Mouse (Mus musculus) MEL (cell line): ENCODE measurements around the gene Gba2. TPM values are rescaled to one million over a fixed set of nuclear protein-coding genes. Genes with fewer than 3 reads are reported as not detected.

Experiments
- DNase-seq: peaks from one replicate; pipeline ENCODE4 v3.0.0; 2011; ENCODE audit warnings: low read depth, low spot score
- H3K27ac ChIP-seq: 2 replicates; pipeline ENCODE4 v1.5.1; 2012; ENCODE audit warnings: low read depth, mild to moderate bottlenecking, control low read depth, low read length, moderate library complexity; ENCODE audit not compliant: control insufficient read depth
- H3K27me3 ChIP-seq, 2 experiments: fragments of 150-350 bp in 1 of 2; sonication (generic) in 1 of 2; 2 replicates each; pipeline ENCODE4 v1.6.1; 2012; ENCODE audit warnings: low read length in 2 of 2, mild to moderate bottlenecking in 2 of 2, improper control_type of control experiment in 1 of 2, moderate library complexity in 1 of 2; ENCODE audit not compliant: insufficient read depth in 2 of 2, control insufficient read depth in 1 of 2
- H3K36me3 ChIP-seq, 2 experiments: 2 replicates each; pipeline ENCODE4 v1.6.1; 2012 to 2014; ENCODE audit warnings: low read length in 2 of 2, improper control_type of control experiment in 1 of 2, inconsistent platforms in 1 of 2, mild to moderate bottlenecking in 1 of 2; ENCODE audit not compliant: insufficient read depth in 2 of 2, control insufficient read depth in 1 of 2
- H3K4me1 ChIP-seq, 2 experiments: fragments of 150-350 bp in 1 of 2; sonication (generic) in 1 of 2; 2 replicates each; pipeline ENCODE4 v1.6.1; 2012; ENCODE audit warnings: low read length in 2 of 2, improper control_type of control experiment in 1 of 2, mild to moderate bottlenecking in 1 of 2; ENCODE audit not compliant: insufficient read depth in 2 of 2, control insufficient read depth in 1 of 2
- H3K4me3 ChIP-seq, 2 experiments: fragments of 150-350 bp in 1 of 2; sonication (generic) in 1 of 2; 2 replicates each; pipeline ENCODE4 v1.5.1; 2012; ENCODE audit warnings: low read depth in 2 of 2, low read length in 2 of 2, mild to moderate bottlenecking in 2 of 2, moderate library complexity in 2 of 2, control low read depth in 1 of 2, improper control_type of control experiment in 1 of 2; ENCODE audit not compliant: control insufficient read depth in 1 of 2, insufficient read depth in 1 of 2
- H3K79me2 ChIP-seq: 2 replicates; pipeline ENCODE4 v1.6.1; 2012; ENCODE audit warnings: mild to moderate bottlenecking, low read length, moderate library complexity; ENCODE audit not compliant: control insufficient read depth, poor library complexity, insufficient read depth
- H3K9ac ChIP-seq: 2 replicates; pipeline ENCODE4 v1.6.1; 2012; ENCODE audit warnings: low read depth, mild to moderate bottlenecking, control low read depth, low read length, moderate library complexity; ENCODE audit not compliant: control insufficient read depth, poor library complexity, severe bottlenecking
- H3K9me3 ChIP-seq: fragments of 150-350 bp; sonication (generic); replicated peaks from 2 replicates; pipeline ENCODE4 v1.6.1; 2012; ENCODE audit warnings: mild to moderate bottlenecking, low read length, improper control_type of control experiment, moderate library complexity; ENCODE audit not compliant: insufficient read depth
- BHLHE40 ChIP-seq: IDR thresholded peaks from 2 replicates; pipeline ENCODE4 v1.6.1; 2012; ENCODE audit warnings: low read depth, mild to moderate bottlenecking, inconsistent platforms, low read length, improper control_type of control experiment, borderline replicate concordance
- CHD1 ChIP-seq: IDR thresholded peaks from 2 replicates; pipeline ENCODE4 v1.6.1; 2012; ENCODE audit warnings: low read depth, mild to moderate bottlenecking, inconsistent platforms, low read length, improper control_type of control experiment
- ELF1 ChIP-seq: IDR thresholded peaks from 2 replicates; pipeline ENCODE4 v1.6.1; 2014; ENCODE audit warnings: low read depth, mild to moderate bottlenecking, inconsistent platforms, low read length, improper control_type of control experiment, moderate library complexity
- EP300 ChIP-seq, 2 experiments: IDR thresholded peaks; 2 replicates each; pipeline ENCODE4 v1.6.1; 2011; ENCODE audit warnings: improper control_type of control experiment in 2 of 2, low read length in 2 of 2, low read depth in 1 of 2, mild to moderate bottlenecking in 1 of 2
- GABPA ChIP-seq: IDR thresholded peaks from 2 replicates; pipeline ENCODE4 v1.6.1; 2012; ENCODE audit warnings: low read depth, mild to moderate bottlenecking, inconsistent platforms, low read length, improper control_type of control experiment, moderate library complexity
- GATA1 ChIP-seq: IDR thresholded peaks from 2 replicates; pipeline ENCODE4 v1.6.1; 2011; ENCODE audit warnings: low read depth, low read length, improper control_type of control experiment
- JUND ChIP-seq: IDR thresholded peaks from 2 replicates; pipeline ENCODE4 v1.6.1; 2011; ENCODE audit warnings: low read depth, mild to moderate bottlenecking, improper control_type of control experiment, low read length
- MAFK ChIP-seq: IDR thresholded peaks from 2 replicates; pipeline ENCODE4 v1.6.1; 2011; ENCODE audit warnings: low read depth, mild to moderate bottlenecking, low read length, improper control_type of control experiment, borderline replicate concordance
- MYC ChIP-seq: IDR thresholded peaks from 2 replicates; pipeline ENCODE4 v1.6.1; 2011; ENCODE audit warnings: low read depth, mild to moderate bottlenecking, low read length, improper control_type of control experiment, moderate library complexity
- POLR2A ChIP-seq, 2 experiments: IDR thresholded peaks; 2 replicates each; pipeline ENCODE4 v1.6.1; 2011 to 2012; ENCODE audit warnings: low read length in 2 of 2, mild to moderate bottlenecking in 2 of 2, control low read depth in 1 of 2, improper control_type of control experiment in 1 of 2, low read depth in 1 of 2, moderate library complexity in 1 of 2; ENCODE audit not compliant: control insufficient read depth in 1 of 2, insufficient read depth in 1 of 2, poor library complexity in 1 of 2
- POLR2AphosphoS2 ChIP-seq: IDR thresholded peaks from 2 replicates; pipeline ENCODE4 v1.6.1; 2011; ENCODE audit warnings: low read length, improper control_type of control experiment
- RCOR1 ChIP-seq: IDR thresholded peaks from 2 replicates; pipeline ENCODE4 v1.6.1; 2012; ENCODE audit warnings: low read depth, mild to moderate bottlenecking, inconsistent platforms, low read length, improper control_type of control experiment
- SMC3 ChIP-seq: IDR thresholded peaks from 2 replicates; pipeline ENCODE4 v1.6.1; 2011; ENCODE audit warnings: low read depth, low read length, improper control_type of control experiment
- TAL1 ChIP-seq: IDR thresholded peaks from 2 replicates; pipeline ENCODE4 v1.6.1; 2012; ENCODE audit warnings: mild to moderate bottlenecking, inconsistent platforms, low read length, moderate library complexity, mixed read lengths
- UBTF ChIP-seq: IDR thresholded peaks from 2 replicates; pipeline ENCODE4 v1.6.1; 2012; ENCODE audit warnings: low read depth, mild to moderate bottlenecking, inconsistent platforms, low read length, improper control_type of control experiment, moderate library complexity, borderline replicate concordance; ENCODE audit not compliant: insufficient read depth
- USF2 ChIP-seq, 2 experiments: IDR thresholded peaks; 2 replicates each; pipeline ENCODE4 v1.6.1; 2011 to 2012; ENCODE audit warnings: improper control_type of control experiment in 2 of 2, low read length in 2 of 2, borderline replicate concordance in 1 of 2, inconsistent platforms in 1 of 2, low read depth in 1 of 2, mild to moderate bottlenecking in 1 of 2; ENCODE audit not compliant: insufficient read depth in 1 of 2
- ZC3H11A ChIP-seq: IDR thresholded peaks from 2 replicates; pipeline ENCODE4 v1.6.1; 2012; ENCODE audit warnings: low read depth, mild to moderate bottlenecking, inconsistent platforms, low read length, improper control_type of control experiment
- ZMIZ1 ChIP-seq: IDR thresholded peaks from 2 replicates; pipeline ENCODE4 v1.6.1; 2012; ENCODE audit warnings: low read depth, mild to moderate bottlenecking, inconsistent platforms, low read length, improper control_type of control experiment, moderate library complexity
- polyA plus RNA-seq, 2 experiments: library from polyadenylated mRNA; stranded (reverse) in 1 of 2; unstranded in 1 of 2; fragments of >175 nt in 1 of 2; fragments of >200 nt in 1 of 2; gene quantifications; 2 replicates each; pipeline versions ENCODE4 v1.2.1 to v1.2.4; 2012; ENCODE audit warnings: low replicate concordance in 2 of 2, low read depth in 1 of 2; ENCODE audit not compliant: insufficient read length in 2 of 2, insufficient read depth in 1 of 2, missing spikeins in 1 of 2
- total RNA-seq: library from RNA; depleted of rRNA; stranded (reverse); fragments of 300-350 nt; gene quantifications from 2 replicates; pipeline ENCODE4 v1.2.3, GENCODE M21; 2012

Gene Gba2
- total and polyA plus RNA-seq, 3 experiments = 5.7 to 24.9 TPM; not detected in 1

DNA sequence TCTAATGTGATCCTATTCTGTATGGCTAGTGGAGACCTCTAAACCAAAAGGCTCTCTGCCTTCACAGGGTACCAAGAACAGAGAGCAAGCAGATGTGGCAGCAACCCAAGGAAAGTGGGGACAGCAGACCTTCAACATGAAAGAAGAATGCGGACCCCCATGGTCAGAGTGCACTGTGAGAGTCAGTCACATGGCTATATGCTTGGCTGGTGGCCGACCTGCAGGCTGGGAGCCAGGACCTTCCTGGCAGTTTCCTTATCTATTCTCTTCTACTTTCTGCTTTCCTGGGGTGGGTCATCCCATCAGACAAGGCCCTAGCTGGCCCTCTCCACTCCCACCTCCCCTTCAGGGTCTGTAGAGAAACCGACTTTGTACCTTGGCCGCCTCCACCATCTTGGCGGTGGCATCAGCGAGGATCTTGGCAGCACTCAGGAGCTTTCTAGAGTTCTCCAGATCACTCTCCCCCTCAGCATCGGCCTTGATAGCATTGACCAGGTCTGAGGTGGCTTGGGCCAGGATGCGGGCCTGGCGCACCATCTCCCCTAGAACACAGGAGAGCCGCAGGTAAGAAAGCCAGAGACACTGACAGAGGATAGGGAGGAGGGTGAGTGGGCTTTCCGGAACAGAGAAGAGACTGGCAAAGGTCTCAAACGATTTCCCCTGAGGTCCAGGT is 32.2 kb downstream of the Gba2 start:
- no peak overlapping the region for H3K4me3 ChIP-seq
- no peaks in the 10 kb centered on the region for H3K4me1 ChIP-seq
- no peak overlapping the region for H3K27ac ChIP-seq
- no peaks in the 10 kb centered on the region for H3K27me3 ChIP-seq
- peaks cover 0 to 15% of the 10 kb centered on the region in 2 experiments; a peak in 2 of 4 replicates for H3K36me3 ChIP-seq
- DNase-seq = no peak
- no peak overlapping the region for H3K9ac ChIP-seq
- H3K9me3 ChIP-seq = no peaks in the 10 kb centered on the region
- no peak for TF ChIP-seq UBTF
- no peak for TF ChIP-seq POLR2A (IDR thresholded peaks at IDR 0.05; ENCODE audit: control insufficient read depth in 1 of 2, insufficient read depth in 1 of 2, low read depth in 1 of 2, low read length in 2 of 2, poor library complexity in 1 of 2)
- TF ChIP-seq ZMIZ1 = no peak
- no peak for TF ChIP-seq GABPA
- TF ChIP-seq JUND = no peak
- TF ChIP-seq POLR2AphosphoS2 = no peak
- TF ChIP-seq CHD1 = no peak
- TF ChIP-seq ZC3H11A = no peak
- no peak for TF ChIP-seq MYC
- TF ChIP-seq SMC3 = no peak
- H3K79me2 ChIP-seq = no peaks in the 10 kb centered on the region

DNA sequence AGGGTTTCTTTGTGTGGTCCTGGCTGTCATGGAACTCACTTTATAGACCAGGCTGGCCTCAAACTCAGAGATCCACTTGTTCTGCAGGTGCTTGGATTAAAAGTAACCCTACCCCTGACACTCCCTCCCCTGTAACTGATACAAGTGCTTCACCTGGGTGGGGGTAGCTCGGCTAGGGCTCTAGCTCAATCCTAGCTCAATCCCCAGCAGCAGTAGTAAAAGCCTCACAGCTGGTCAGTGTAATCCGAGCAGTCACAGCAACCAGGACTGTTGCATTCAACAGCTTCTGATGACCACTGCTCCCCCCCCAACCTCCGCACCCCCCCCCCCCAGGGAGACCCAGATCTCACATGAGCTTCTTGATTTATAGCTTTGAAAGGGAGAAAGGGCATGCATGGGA is 36.6 kb downstream of the Gba2 start:
- Histone ChIP-seq H3K4me3 (no peak overlapping the region), H3K27ac (no peak overlapping the region), H3K9ac (no peak overlapping the region), H3K36me3 (peaks cover 0 to 13% of the 10 kb centered on the region in 2 experiments; a peak in 2 of 4 replicates), H3K27me3 (no peaks in the 10 kb centered on the region), H3K9me3 (no peaks in the 10 kb centered on the region), H3K79me2 (no peaks in the 10 kb centered on the region), H3K4me1 (no peaks in the 10 kb centered on the region)
- DNase-seq = no peak
- TF ChIP-seq BHLHE40 = no peak
- no peak for TF ChIP-seq TAL1
- no peak for TF ChIP-seq RCOR1
- no peak for TF ChIP-seq CHD1
- TF ChIP-seq GATA1 = no peak
- TF ChIP-seq POLR2A (IDR thresholded peaks at IDR 0.05; ENCODE audit: control insufficient read depth in 1 of 2, insufficient read depth in 1 of 2, low read depth in 1 of 2, low read length in 2 of 2, poor library complexity in 1 of 2) = no peak
- TF ChIP-seq JUND = no peak
- no peak for TF ChIP-seq USF2 (IDR thresholded peaks at IDR 0.05; ENCODE audit: borderline replicate concordance in 1 of 2, insufficient read depth in 1 of 2, low read depth in 1 of 2, low read length in 2 of 2)
- no peak for TF ChIP-seq EP300 (IDR thresholded peaks at IDR 0.05; ENCODE audit: low read depth in 1 of 2, low read length in 2 of 2)
- TF ChIP-seq ELF1 = no peak
- TF ChIP-seq MAFK = no peak
